Mouse (Mus musculus): Measurements from ENCODE around the gene As3mt. TPM values are rescaled to one million over a fixed set of nuclear protein-coding genes. Genes with fewer than 3 reads are reported as not detected.

The As3mt gene
- total RNA-seq, 4 experiments from 2014 or later = 83.6 to 105 (median 90.4) TPM

GRCm38 (mm10) chr19:46784038-46784437 is 76.8 kb downstream of the As3mt start:
- DNase-seq (ENCODE audit: low spot score in 2 of 2) = no peak

- no peak for DNase-seq (ENCODE audit: low spot score in 2 of 2)
Measured at GRCm38 (mm10) chr19:46784502-46784901, 77.2 kb downstream of the As3mt start.

DNA sequence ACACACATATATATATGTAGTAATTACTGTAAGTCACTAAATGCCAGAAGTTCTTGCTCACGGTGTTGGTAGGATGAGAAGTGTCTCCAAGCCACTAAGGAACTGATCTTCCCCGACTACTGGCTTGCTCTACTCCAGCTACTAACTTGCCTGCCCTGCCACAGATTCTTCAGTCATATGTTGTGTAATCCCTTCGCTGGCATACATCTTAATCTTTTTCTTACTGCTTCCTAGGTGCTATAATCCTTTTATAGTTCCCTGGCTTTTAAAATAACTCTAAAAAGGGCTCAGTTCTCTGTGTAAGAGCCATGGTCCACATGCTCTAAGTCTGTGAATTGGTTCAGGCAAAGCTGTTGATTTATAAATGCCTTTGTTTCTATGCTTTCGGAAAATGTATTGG is 78.4 kb downstream of the As3mt start:
- DNase-seq (ENCODE audit: low spot score in 2 of 2) = no peak

GRCm38 (mm10) chr19:46789782-46790181 is 82.5 kb downstream of the As3mt start:
- no peak for DNase-seq (ENCODE audit: low spot score in 2 of 2)

Other genes starting within 250 kb of the As3mt start
- gene Trim8, start 205.8 kb upstream of the As3mt start, total RNA-seq (2022) = 10 to 100 TPM; 22.0 to 24.0 (median 22.7) TPM
- 10 to 100 TPM; 51.1 to 76.4 (median 62.8) TPM for gene Arl3, start 134.3 kb upstream of the As3mt start, total RNA-seq (2022)
- 1 to 10 TPM; 1.6 to 3.0 (median 2.8) TPM for gene Sfxn2, start 134.1 kb upstream of the As3mt start, total RNA-seq (2022)
- 100 to 1,000 TPM in 1 of 4 experiments, 10 to 100 TPM in 3; 56.9 to 103 (median 59.7) TPM for gene Wbp1l, start 108.4 kb upstream of the As3mt start, total RNA-seq (2022)
- gene Cyp17a1, start 34.3 kb upstream of the As3mt start, total RNA-seq (2022) = not detected
- gene Borcs7, start 17.6 kb upstream of the As3mt start, total RNA-seq (2022) = 10 to 100 TPM; 12.0 to 14.7 (median 12.6) TPM
- gene Cnnm2, start 54.1 kb downstream of the As3mt start, total RNA-seq (2022) = 1 to 10 TPM; 2.7 to 3.7 (median 3.2) TPM